Mouse (Mus musculus) lung, postnatal 14 days (tissue): Measurements from ENCODE around the gene Gm9887.
"Not testable (repeated sequence)": the region's sequence is repeated elsewhere in the genome, so short reads cannot be mapped to it uniquely, and the experiment has no call there.

Experiments
- DNase-seq: peaks from one replicate; pipeline ENCODE4 v3.0.0; 2021

Gm9887 gene

DNA sequence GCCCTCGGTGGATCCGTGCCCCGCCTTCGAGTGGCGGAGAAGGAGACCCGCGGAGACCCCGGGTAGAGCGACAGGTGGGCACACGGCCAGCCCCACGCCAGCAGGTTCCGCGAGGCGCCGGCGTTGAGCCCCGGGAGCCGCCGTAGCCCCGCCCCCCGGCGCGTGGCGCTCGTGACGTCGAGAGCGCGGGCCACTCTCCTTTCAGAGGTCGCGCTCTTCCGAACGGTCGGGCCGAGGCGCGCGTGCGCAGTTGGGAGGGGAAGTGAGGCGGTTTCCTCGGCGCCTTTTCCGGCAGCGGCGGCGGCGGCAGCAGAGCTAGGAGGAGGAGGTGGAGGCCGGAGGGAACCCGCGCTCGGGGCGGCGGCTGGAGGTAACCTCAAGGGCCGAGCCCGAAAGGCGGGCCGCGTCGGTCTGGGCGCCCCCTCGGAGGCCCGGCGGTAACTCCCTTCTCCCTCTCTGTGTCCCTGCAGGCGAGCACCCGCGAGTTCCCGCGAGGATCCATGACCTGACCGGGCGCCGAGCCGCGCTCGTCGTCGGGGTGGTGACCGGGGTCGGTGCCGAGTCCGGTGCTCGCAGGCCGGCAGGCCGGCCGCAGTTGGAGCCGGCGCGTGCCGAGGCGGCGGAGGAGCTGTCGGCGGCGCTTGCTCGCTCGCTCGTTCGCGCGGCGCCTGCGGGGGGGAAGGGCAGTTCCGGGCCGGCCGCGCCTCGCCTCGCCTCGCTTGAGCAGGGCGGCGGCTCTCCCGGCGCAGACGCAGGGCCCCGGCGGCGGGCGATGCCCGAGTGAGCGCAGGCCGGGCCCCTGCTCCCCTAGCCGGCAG is at the start of gene Gm9887, which contains the start of gene Arf6:
Gene Gm9887 (minus strand): TSS at position 605 of the 818 bp plus-strand sequence.
Gene Arf6 (plus strand): TSS at position 297 of the 818 bp plus-strand sequence.
- DNase-seq: peak; percentile 99

DNA sequence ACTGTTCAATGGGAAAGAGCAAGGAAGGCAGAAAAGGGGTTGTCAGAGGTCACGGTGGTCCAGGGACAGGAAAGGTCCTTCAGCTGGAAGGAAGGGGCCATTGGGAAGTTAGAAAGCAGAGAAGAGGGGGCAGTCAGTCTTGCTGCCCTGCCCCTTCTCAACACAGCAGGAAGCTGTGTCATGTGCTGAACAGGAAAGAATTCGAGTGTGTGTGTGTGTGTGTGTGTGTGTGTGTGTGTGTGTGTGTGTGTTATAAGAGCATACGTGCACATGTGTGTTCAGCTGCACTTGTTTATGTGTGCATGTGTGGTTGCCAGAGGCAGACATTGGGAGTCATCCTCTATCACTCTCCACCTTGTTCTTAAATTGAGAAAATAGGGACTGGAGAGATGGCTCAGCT is 48.5 kb upstream of the Gm9887 start:
- no peak for DNase-seq

DNA sequence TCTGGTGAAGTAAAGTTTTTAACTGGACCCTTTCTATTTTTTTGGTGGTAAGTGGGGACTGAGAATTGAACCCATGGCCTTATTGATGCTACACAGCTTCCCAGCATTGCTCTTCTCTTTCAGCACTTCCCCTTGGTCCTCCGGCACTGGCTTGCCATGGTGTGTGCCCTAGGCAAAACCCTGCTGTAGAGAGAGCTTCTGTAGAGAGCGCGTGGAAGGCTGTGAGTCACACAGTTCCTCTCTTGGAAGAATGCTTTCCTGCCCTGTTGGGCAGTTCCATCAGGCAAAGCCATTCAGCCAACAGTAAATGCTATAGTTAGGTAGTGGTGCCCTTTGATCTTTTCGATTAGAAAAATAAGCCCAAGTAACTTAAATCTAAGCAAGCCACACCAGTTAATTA is 47.3 kb upstream of the Gm9887 start:
- no peak for DNase-seq

DNA sequence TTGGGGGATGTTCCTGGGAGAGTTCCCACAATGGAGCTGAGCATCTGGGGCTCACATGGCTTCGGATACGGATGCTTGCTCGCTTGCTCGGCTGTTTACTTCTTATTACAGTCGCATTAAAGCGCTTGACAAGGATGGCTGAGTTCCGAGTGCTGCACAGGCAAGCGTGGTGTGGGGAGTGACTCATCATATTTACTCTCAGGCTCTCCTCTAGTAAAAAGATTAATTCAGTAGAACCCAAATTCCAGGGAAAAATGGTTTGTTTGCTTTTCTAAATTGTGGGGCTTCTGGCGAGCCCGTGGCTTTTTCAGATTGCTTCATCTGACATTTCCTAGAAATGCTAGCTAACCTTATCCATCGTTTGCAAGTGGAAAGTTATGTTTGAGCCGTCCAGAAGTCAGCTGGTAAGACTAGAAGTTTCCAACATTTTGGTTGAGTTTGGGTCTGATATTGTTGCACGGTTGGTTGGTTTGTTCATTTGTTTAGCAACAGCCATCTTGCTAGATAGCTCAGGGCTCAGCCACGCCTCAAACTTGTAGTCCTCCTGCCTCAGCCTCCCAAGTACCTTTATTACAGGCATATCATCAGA is 46.9 kb upstream of the Gm9887 start:
- DNase-seq: no peak

DNA sequence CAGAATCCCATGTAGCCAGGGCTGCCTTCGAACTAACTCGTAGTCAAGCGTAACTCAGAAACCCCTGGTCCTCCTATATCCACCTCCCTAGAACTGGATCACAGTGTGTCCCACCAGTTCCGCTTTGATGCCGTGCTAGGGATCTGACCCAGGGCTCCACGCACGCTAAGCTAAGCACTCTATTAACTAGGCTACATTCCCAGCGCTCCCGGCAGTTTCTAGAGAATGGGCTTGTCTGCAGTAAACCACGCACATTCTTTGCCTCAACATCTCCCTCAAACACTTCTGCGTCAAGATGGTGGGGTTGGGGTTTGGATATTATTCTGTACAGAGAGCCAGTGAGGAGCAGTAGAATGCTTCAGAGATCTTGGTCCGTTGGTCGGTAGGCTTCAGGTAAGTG is 46.3 kb upstream of the Gm9887 start:
- no peak for DNase-seq

DNA sequence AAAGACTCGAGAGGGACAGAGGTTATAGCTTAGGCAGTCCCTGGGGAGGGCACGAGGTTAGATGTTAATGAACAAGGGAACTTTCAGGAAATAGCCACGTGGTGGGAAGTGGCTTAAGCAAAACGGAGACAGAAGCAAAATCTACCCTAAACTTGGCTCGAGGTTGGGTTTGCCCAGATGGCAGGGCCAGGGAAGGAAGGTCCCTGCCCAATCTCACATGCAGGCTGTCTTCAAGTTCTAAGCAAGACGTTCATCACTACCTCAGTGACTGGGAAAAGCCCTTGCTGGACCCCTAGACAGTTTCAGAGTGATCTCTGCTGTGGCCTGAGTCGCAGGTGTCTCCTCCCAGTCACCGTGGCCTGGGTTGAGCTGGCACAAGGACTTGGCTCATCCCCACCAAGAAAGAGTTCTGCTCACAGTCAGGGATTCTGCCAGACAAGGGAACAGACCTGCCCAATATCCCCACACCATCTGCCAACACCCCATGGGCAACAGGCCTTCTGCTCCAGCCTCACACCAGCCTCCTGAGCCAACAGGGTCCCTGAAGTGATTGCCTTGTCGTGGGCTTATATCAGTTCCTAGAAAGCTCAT is 45.5 kb upstream of the Gm9887 start:
- DNase-seq: no peak

DNA sequence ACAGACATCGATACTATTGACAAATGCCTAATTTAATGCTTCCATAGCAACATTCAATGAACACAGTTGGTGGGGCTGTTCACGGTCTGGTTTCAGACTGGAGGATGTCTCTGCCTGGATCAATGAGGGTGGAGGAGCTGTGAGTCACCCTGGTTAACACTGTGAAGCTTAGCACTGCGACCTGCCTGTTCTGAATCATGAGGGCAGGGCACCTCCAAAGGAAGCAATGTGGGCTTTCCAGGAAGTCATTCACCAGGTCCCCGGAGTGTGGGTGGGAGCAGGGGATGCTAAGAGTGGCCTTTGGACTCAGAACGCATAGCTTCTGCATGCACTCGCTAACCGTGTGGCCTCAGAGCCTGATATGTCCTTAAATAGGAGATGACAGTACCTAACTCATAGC is 44.5 kb upstream of the Gm9887 start:
- DNase-seq: no peak

DNA sequence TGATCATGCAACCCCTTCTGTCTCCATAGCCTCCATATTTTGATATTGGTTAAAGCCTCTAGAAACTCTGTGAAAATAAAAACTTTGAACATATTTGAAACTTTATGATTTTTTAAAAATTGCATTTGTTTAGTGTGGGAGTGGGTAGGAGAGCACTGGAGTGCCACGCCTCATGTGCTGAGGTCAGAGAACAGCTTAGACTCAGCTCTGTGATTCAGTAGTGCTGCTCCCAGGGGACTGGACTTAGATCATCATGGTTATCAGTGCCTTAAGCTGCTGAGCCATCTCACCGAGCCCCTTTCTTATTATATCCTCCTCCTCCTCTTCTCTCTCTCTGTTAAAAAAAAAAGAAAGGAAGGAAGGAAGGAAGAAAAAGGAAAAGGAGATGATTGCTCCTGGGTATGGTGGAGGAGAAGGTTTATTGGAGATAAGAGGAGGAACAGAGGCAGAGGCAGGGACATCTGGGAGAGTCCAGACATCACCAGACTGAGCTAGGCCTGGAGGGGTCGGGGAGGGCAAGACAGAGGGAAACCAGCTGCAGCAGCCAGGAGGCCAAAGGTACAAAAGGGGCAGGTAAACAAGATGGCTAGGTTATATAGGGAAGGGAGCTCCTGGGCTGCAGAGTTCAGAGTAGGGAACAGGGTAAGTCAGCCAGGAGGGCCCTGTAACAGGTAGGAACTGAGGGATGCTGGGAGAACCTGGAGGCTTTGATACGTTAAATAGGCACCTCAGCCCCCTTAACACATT is 42.7 kb upstream of the Gm9887 start:
- no peak for DNase-seq

DNA sequence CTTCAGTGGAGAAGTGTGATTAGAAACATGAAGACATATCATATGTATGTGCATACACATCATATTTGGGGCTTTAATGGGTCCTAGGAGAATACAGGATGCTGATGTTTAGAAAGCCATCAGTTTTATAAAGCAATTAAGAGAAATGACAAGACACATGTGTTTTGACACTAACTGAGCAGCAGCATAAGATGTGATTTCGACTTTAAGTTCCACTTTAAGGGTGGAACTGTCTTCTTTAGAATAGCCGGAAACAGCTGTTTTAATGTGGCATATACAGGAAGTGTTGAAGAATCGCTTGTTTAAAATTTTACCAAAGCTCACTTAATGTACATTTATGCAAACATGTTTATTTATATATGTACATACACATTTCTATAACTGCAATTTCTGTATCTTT is 41.0 kb upstream of the Gm9887 start:
- no peak for DNase-seq

DNA sequence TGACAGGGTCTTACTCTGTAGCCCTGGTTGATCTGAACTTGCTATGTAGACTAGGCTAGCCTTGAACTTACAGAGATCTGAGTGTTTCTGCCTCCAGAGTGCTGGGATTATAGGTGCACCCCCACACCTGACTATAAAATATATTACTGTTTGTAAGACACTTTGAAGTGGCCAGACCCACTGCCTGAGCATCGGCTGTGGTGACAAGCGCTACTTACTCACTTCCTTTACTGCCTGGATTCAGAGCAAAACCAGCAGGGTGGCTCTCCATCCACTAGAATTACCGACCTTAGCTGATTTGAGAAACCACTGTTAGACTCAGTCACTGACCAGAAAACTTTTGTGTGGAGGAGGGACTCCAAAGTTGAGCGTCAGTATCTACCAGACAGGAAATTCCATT is 39.7 kb upstream of the Gm9887 start:
- DNase-seq: no peak

DNA sequence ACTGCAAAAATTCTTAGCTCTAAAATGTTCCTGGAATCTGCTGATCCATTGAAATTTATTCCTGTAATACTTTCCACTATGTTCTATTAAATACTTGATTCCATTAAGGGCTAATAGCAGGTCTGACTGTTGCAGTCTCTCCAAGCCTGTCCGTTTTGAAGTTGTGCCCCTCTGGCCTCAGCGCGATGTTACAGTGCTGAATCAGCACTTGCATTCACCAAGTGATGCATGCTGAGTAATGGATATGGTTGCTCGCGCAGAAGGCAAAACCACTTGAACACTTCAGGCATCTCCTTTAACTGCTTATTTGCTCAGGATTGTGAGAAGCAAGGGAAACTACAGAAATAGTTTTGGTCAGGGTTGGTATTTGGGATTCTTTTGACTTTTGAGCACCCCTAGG is 38.5 kb upstream of the Gm9887 start:
- DNase-seq: no peak

DNA sequence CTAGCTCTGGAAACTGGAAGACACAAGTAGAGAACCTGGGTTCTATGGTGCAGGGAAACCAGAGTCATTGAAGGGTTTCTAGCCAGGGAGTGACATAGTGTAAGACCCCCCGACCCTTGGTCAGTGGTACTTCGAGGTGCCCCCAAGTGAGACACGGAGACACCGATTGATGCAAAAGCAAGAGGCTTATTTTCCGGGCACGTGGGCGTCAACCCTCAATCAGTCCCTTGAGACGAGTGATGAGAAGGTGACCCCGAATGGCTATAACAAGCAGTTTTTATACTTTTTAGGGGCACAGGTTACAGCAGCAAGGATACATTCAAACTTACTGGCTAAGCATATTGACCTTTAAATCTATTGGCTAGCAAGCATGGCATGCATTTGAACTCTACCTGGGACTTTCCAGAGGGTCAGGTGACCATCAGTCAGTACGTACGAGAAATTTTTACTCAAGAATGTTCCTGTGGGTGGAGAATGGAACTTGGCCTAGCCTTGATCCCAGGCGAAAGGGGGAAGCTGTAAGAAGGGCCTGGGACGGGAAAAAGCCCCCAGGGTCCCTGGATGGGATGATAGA is 30.4 kb upstream of the Gm9887 start:
- no peak for DNase-seq

DNA sequence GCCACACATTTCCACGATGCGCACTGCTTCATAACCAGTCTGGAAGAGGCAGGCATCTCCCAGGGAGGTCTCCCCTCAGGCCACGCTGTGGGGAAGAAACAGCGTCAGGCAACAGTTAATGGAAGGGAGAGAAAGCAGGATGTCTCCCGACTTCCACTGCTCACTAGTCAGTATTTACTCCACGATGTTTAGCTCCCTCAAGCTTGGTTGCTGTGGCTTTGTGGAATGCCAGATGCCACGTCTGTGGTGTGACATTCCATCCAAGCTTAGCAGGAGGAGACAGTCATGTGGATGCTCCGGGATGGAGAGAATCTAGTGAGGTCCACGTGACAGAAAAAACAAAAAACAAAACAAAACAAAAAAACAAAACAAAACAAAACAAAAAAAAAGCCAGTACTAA is 29.8 kb upstream of the Gm9887 start:
- no peak for DNase-seq

DNA sequence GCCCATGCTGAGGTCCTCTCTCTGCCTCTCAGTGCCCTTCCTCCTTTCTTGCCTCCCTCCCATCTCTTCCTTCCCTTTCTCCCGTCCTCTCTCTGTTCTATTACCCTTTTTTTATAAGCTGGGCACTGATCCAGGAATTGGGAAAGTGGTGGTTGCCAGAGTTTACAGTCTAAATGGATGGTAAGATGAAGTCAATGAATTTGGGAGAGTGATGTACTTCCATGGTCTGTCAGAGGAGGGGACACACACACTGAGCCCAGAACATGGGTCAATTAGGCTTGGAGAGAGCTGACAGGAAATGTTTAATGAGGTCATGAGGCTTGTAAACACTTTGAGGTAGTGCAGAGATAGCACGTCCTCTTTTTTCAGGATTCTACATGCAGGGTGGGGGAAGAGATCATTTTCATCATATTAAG is 28.6 kb upstream of the Gm9887 start:
- no peak for DNase-seq

DNA sequence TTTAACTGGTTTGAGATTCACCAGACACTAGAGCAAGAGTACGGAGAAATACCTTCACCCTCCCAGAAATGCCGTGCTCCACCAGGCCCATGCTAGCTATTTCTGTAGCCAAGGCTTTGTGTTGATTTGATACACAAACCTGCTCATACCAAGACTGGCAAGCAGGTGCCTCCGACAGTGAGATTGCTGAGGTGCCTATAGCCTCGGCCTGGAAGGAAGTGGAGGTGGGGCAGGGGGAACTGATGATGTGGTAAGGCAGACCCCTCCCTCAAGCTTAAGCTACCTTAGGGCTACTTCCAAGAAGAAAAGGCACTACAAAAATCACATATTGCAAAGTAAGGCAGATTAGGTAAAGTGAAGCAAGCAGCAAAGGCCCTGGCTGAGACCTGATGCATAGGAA is 28.1 kb upstream of the Gm9887 start:
- no peak for DNase-seq

DNA sequence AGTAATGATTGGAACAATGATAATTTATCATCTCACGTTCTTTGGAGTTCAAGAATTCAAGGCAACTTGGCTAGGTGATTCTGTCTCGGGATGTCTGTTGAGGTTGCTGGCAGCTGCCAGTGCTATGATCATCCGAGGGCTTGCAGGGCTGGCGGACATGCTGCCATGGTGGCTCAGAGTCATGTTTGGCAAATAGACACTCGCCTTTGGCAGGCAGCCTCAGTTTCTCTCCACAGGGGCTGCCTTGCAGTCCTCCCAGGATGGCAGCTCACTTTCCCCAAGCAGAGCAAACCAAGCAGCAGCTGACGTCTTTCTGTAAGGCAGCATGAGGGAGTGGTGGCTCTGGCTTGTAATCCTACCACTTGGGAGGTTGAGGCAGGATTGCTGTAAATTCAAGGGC is 22.2 kb upstream of the Gm9887 start:
- DNase-seq: no peak

DNA sequence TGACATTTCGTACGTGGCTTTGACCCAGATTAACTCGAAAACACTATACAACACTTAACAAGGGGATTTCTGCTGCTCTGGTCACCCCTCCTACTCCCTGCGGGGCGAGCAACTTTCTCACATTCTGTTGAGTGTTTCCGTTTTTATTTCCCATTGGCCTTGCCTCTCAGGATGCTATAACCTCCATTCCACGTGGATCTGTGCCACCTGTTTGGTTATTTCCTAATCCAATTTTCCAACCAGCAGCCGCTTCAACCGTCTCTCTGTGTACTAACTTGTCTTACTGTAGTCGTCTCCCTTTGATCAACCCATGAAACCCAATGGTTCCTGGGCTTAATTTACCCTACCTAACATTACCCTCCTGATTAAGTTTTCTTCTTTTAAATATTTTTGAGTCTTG is 20.8 kb upstream of the Gm9887 start:
- DNase-seq: no peak

DNA sequence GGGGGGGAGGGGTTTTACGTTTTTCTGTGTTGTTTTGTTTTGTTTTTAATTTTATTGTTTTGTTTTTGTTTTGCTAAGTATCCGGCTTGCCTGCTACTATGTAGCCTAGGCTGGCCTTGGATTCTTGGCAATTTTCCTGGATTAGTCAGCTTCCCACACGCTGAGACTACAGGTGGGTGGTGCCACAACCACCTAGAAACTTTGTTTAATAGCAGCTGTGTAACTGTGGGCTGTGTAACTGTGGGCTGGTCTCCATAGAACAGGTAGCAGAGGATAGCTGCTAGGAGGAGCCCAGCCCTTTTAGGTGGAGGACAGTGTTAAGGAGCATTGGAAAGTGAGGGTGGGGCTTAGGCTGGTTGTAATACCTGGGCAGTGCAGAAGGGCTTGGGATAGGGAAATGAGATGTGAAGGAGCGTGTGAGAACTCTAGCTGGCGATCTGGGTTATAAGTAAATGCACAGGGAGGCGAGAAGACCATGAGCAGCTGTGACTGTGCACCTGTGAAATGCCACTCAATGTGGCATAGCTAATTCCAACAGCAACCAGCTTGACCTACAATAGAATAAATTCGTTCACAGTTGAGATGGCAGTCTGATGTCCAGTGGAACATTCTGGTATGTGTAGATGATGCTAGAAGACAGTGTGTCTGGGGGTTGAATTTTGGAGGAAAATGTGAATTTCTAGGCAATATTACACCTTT is 17.9 kb upstream of the Gm9887 start:
- DNase-seq: no peak

DNA sequence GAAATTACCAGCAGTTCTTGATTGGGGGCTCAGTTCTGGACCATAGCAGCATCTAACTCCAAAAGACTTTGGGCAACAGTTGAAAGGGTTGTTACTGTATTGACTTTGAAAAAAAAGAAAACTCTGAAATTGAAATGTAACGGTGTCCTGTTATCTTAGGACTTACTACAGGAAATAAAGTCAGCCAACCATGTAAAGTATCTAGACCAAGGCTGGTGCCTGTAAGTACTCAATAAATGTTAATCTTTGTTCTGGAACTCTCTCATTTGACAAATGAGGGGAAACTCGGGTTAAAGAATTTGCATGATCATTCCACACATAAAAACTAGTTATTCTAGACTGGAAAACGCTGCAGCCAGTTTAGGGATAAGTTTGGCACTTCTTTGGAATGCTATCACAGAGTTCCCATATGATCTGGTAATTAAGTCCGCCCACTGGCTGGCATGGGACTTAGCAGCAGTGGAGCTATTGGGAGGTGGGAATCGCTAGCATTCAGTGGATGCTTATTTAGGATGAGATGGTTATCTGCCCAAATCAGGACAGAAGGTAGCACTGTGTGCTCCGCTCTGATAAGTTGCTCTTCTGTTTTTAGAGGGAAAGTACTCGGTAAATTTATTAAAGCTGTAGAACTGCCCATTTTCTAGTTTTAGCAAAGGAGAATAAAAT is 17.1 kb upstream of the Gm9887 start:
- no peak for DNase-seq

DNA sequence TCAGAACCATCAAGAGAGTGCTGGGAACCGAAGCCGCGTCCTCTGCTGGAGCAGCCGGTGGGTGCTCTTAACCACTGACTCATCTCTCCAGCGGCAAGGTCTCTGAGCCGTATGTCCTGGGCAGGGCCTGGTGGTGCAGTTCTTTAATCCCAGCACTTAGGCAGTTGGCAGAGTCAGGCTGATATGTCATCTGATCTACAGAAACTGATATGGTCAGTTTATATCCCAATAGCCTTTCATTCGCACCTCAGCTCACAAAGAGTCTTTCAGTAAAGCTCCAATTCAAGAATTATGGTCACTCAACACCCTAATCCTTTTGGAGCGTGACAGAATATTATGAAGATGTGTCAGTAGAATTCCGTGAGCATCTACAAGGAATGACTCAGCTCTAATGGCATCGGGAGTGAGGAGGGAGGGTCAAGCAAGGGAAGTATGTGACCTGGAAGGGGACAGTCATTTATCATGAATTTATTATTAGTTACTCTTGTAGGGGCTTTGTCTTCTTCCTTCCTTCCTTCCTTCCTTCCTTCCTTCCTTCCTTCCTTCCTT is 16.1 kb upstream of the Gm9887 start:
- no peak for DNase-seq

DNA sequence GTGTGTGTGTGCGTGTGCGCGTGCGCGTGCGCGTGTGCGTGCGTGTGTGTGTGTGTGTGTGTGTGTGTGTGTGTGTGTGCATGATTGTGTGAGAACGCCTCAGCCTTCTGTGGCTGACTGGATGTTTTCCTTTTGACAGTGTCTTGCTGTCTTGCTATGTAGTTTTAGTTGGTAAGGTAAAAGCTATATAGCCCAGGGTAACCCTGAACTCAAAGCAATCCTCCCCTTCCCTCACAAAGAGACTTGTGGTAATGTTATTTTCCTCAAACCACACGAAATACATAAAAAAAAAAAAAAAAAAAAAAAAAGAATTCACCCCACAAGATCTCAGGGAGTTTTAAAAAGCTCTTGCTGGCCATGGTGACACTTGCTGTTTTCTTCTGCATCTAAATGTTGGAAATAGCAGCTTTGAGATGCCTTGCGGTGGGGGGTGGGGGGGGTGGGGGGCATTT is 14.0 kb upstream of the Gm9887 start:
- DNase-seq: not testable (repeated sequence)
